Mouse (Mus musculus) megakaryocyte, embryonic 14.5 days (primary cell): ENCODE results near the gene Gm48552.

Experiments
- FLI1 ChIP-seq: IDR thresholded peaks from 2 replicates; pipeline ENCODE4 v1.6.1; 2012; ENCODE audit warnings: low read length, inconsistent platforms, mixed read lengths
- GATA1 ChIP-seq: IDR thresholded peaks from 3 replicates; pipeline ENCODE4 v1.6.1; 2012; ENCODE audit warnings: mixed read lengths, low read length, inconsistent platforms, borderline replicate concordance

DNA sequence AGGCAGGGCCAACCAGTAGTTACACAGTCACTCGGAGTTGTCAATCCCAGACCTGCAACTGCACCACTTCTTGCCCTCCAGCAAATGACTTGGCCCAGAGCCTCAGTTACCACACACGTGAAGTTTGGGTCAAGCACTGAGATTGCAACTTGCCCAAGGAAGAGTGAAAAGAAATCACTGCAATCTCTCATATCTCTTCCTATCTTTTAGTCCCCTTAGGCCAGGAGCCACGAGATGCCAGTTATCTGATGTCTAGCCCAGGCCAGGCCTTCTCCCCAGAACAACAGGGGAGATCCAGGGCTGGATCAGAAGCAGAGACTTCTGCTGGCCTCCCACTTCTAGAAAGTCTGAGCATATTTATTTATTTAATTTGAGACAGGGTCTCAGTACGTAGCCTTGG, 33.3 kb upstream of the Gm48552 start:
- TF ChIP-seq FLI1 (no peak), GATA1 (no peak)
